Mouse (Mus musculus) neural tube, embryonic 11.5 days (tissue): Measurements from ENCODE around the gene Eps8l1. TPM values are rescaled to one million over a fixed set of nuclear protein-coding genes. Genes with fewer than 3 reads are reported as not detected.

Experiments
- ATAC-seq: fragments of 200-750 bp; cut with Nextera tagmentation; 2 replicates; pipeline ENCODE4 v1.8.0; 2017; ENCODE audit warnings: moderate number of reproducible peaks, mild to moderate bottlenecking, moderate TSS enrichment, moderate library complexity; ENCODE audit not compliant: insufficient read depth, low FRiP score, low TSS enrichment
- DNase-seq: peaks from one replicate; pipeline ENCODE4 v3.0.0-alpha.2; 2015; ENCODE audit warnings: low spot score
- H3K27ac ChIP-seq: fragments of 300-500 bp; sonication (generic); 2 replicates; pipeline ENCODE4 v1.5.1; 2014; ENCODE audit warnings: low read depth, mild to moderate bottlenecking, low read length
- H3K27me3 ChIP-seq: fragments of 300-500 bp; sonication (generic); 2 replicates; pipeline ENCODE4 v1.6.1; 2014; ENCODE audit warnings: mild to moderate bottlenecking, low read length, mixed read lengths; ENCODE audit not compliant: control insufficient read depth, insufficient read depth
- H3K36me3 ChIP-seq: fragments of 300-500 bp; sonication (generic); 2 replicates; pipeline ENCODE4 v1.6.1; 2014; ENCODE audit warnings: mild to moderate bottlenecking, low read length, moderate library complexity, mixed read lengths; ENCODE audit not compliant: control insufficient read depth, insufficient read depth
- H3K4me1 ChIP-seq: fragments of 300-500 bp; sonication (generic); 2 replicates; pipeline ENCODE4 v1.6.1; 2014; ENCODE audit warnings: low read length, mixed read lengths; ENCODE audit not compliant: control insufficient read depth, insufficient read depth
- H3K4me2 ChIP-seq: fragments of 300-500 bp; sonication (generic); 2 replicates; pipeline ENCODE4 v1.6.1; 2014; ENCODE audit warnings: low read depth, mild to moderate bottlenecking, moderate library complexity
- H3K4me3 ChIP-seq: fragments of 300-500 bp; sonication (generic); 2 replicates; pipeline ENCODE4 v1.5.1; 2014; ENCODE audit warnings: low read depth, low read length
- H3K9ac ChIP-seq: fragments of 300-500 bp; sonication (generic); 2 replicates; pipeline ENCODE4 v1.6.1; 2014; ENCODE audit warnings: mild to moderate bottlenecking, low read length
- H3K9me3 ChIP-seq: fragments of 300-500 bp; sonication (generic); 2 replicates; pipeline ENCODE4 v1.6.1; 2016; ENCODE audit warnings: low read length; ENCODE audit not compliant: control insufficient read depth
- WGBS: fragments of 180-500 bp; shearing (Covaris S2); extraction: QIAGEN DNeasy Blood & Tissue Kit; methylation state at CpG from one replicate; pipeline ENCODE4 v1.1.7; 2014; 5-methylcytosine and 5-hydroxymethylcytosine counted together
- polyA plus RNA-seq: library from polyadenylated mRNA; unstranded; fragments of >200 nt; fragmentation: Nextera tagmentation; extraction: Ambion mirVana; gene quantifications from 2 replicates; pipeline ENCODE4 v1.2.1, GENCODE M21; 2014

The Eps8l1 gene
- polyA plus RNA-seq, 1 experiment from 2014 or later: 4.6 TPM

DNA sequence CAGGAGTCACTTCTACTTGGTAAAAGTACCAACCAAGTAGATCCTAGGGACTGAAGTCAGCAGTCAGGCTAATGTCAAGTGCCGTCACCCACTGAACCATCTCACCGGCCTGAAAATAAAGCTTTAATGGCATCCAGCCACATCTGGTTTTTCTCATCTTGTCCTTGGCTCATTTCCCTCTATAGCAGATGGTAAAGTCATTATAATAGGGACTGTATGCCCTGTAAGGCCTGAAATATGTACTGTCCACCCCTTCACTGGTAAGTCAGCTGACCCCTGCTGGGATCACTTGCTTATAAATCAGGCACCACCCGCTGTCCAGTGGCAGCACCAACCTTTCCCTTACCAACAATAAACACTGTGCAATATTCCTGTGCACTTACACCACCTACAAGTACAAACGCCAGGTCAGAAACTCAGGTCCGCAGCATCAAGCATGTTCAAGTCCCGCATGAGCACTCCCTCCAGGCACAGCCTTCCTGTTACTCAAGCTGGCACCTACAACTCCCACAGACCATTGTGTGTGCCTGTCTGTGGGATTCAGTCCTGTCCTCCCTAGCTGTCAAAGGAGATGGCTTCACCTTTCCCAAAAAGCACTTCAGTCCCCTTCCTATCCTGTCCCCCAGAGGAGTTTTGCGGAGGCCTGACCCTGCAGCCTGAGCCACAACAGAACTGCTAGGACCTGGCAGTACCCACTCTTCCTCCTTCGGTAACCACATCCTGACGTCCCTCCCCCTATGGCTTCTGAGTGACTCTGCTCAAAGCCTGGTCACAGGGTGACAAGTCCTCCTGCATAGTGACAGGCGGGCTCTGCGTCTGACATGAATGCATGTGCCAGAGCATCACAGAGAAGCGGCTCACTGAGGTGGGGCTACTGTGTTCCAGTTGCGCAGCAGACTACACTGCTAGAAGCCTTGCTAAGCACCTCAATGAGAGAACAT lies 32.1 kb downstream of the Eps8l1 start:
- H3K4me2 ChIP-seq: no peak overlapping the region
- WGBS: 76% methylated on average over 13 of the region's 13 CpGs
- no peak overlapping the region for H3K27ac ChIP-seq
- no peaks in the 10 kb centered on the region for H3K27me3 ChIP-seq
- no peak for DNase-seq
- no peaks in the 10 kb centered on the region for H3K9me3 ChIP-seq
- H3K4me1 ChIP-seq: no peaks in the 10 kb centered on the region; the same call in 1 of the 2 replicates
- peaks cover 3% of the 10 kb centered on the region; the same call in 1 of the 2 replicates for H3K36me3 ChIP-seq
- ATAC-seq: no peak
- H3K4me3 ChIP-seq: no peak overlapping the region
- no peak overlapping the region for H3K9ac ChIP-seq

DNA sequence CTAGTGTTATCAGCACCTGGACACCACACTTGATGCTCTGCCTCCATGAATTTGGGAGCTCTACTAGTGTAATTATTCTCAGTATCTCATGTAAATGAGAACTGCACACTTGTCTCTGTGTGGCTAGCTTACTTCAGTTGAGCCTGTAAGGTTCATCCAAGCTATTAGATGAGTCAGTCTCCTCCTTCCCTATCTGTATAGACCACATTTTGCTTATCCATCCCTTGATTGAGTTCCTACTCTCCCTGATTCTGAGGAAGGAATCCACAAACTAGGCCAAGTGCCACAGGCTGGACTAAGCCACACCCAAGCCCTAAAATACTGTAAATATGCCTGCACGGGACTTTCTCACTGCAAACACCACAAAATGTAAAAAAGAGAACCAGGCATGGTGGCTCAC lies 33.5 kb downstream of the Eps8l1 start:
- Histone ChIP-seq H3K9ac (no peak overlapping the region), H3K4me3 (no peak overlapping the region), H3K4me2 (no peak overlapping the region), H3K9me3 (no peaks in the 10 kb centered on the region), H3K27ac (no peak overlapping the region), H3K36me3 (0 out of 2 replicates have a peak, but pooled peaks cover 3% of the 10 kb centered on the region), H3K27me3 (no peaks in the 10 kb centered on the region), H3K4me1 (peaks cover 13% of the 10 kb centered on the region)
- WGBS: 79% methylated on average over 1 of the region's 1 CpGs
- ATAC-seq (no peak), DNase-seq (no peak)

DNA sequence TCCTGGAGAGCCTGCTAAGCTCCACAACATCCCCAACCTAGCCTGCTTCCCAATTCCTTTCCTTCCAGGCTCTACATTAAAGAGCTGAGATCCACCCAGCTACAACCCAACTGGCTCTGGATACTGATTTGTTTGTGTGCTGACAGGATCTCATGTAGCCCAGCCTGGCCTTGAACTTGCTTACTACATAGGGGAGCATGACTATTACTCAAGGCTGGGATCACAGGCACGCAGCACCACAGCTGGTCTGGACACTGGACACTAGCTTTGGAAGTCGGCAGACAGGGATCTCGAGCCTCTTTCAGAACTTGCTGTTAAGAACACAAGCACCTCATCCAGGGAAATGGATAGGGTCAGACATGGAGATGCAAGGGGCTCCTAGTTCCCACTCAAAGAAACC lies 36.0 kb downstream of the Eps8l1 start:
- H3K27me3 ChIP-seq: no peaks in the 10 kb centered on the region
- H3K4me3 ChIP-seq: no peak overlapping the region
- no peak overlapping the region for H3K9ac ChIP-seq
- DNase-seq (no peak), ATAC-seq (no peak)
- no peak overlapping the region for H3K27ac ChIP-seq
- peaks cover 28% of the 10 kb centered on the region for H3K4me1 ChIP-seq
- H3K9me3 ChIP-seq: no peaks in the 10 kb centered on the region
- H3K4me2 ChIP-seq: no peak overlapping the region
- WGBS: 91% methylated on average over 3 of the region's 3 CpGs
- 0 out of 2 replicates have a peak, but pooled peaks cover 3% of the 10 kb centered on the region for H3K36me3 ChIP-seq

DNA sequence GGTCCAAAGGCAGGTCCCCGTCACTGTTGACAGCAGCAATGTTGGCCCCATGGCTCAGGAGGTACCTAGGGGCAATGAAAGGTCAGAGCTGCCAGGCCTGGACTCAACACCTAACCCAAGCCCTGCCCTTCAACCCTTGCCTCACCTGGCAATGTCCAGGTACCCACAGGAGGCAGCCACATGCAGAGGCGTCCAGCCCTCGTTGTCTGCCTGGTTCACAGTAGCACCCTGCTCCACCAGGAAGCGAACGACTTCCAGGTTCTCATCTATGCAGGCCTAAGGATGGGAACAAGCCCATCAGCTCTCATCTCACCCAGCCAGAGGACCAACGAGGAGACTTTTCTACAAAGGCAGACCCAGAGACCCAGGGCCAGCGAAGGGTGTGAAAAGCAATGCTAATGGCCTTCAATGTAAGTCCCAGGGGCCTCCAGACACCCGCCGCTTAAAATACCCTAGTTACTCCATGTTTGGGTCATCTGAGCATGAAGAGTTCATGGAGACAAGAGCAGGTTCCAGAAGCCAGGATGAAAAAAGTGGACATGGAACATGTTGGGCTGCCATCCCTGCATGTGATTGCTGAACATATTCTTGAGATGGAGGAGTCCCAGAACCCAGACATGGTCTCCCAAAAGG lies 36.9 kb downstream of the Eps8l1 start:
- no peak for DNase-seq
- H3K9me3 ChIP-seq: no peaks in the 10 kb centered on the region
- H3K9ac ChIP-seq: no peak overlapping the region
- peaks cover 28% of the 10 kb centered on the region for H3K4me1 ChIP-seq
- ATAC-seq: no peak
- 96% methylated on average over 9 of the region's 9 CpGs for WGBS
- H3K4me3 ChIP-seq: no peak overlapping the region
- H3K36me3 ChIP-seq: 0 out of 2 replicates have a peak, but pooled peaks cover 3% of the 10 kb centered on the region
- no peak overlapping the region for H3K27ac ChIP-seq
- H3K27me3 ChIP-seq: no peaks in the 10 kb centered on the region
- H3K4me2 ChIP-seq: no peak overlapping the region

DNA sequence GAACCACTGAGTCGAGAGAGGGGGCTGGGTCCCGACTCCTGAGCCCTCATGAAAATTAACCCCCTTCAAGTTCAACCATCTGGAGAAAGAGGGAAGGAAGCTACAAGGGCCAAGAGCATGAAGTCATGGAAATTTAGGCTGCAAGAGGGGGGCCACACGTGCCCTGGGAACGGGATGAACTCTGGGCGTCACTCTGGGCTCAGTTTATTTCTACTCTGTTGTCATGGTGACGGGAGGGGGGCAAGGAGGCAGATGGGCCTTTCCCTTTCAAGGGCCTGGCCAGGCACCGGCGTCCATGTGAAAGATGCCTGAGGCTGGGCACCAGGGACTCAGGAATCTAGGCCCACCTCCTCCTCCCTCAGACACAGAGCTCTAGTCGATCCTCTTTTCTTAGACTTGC lies 37.8 kb downstream of the Eps8l1 start:
- no peaks in the 10 kb centered on the region for H3K9me3 ChIP-seq
- WGBS: 18% methylated on average over 9 of the region's 9 CpGs
- H3K9ac ChIP-seq: peak overlapping the region; percentile 15; the same call in 1 of the 2 replicates
- ATAC-seq (peak; percentile 68), DNase-seq (peak; percentile 80)
- no peak overlapping the region; the same call in 1 of the 2 replicates for H3K4me3 ChIP-seq
- H3K4me1 ChIP-seq: peaks cover 28% of the 10 kb centered on the region
- no peaks in the 10 kb centered on the region for H3K27me3 ChIP-seq
- H3K27ac ChIP-seq: no peak overlapping the region
- 0 out of 2 replicates have a peak, but pooled peaks cover 3% of the 10 kb centered on the region for H3K36me3 ChIP-seq
- no peak overlapping the region; the same call in none of the 2 replicates for H3K4me2 ChIP-seq

DNA sequence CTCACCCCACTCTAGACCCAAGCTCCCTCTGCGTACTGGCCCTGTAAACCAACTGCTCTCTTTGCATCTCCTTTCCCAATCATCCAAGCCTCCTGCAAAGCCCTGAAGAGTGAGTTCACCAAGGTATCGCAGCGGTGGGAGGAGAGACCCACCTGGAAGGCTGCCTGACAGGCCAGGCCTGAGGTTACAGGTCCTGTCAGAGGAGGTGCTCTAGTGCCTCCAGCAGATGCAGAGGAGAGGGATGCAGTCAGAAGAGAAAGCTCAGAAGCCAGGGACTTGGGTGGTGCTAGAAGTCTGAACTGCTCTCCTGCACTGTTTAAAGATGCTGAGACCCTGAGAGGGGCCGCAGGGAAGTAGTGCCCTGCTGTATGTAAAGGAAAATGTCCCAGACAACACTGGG lies 38.6 kb downstream of the Eps8l1 start:
- Histone ChIP-seq H3K36me3 (0 out of 2 replicates have a peak, but pooled peaks cover 3% of the 10 kb centered on the region), H3K9me3 (no peaks in the 10 kb centered on the region), H3K27ac (no peak overlapping the region), H3K4me1 (peaks cover 28% of the 10 kb centered on the region), H3K27me3 (no peaks in the 10 kb centered on the region), H3K4me2 (peak overlapping the region; percentile 21), H3K9ac (peak overlapping the region; percentile 8; the same call in 1 of the 2 replicates), H3K4me3 (no peak overlapping the region)
- DNase-seq (no peak), ATAC-seq (no peak)
- 92% methylated on average over 4 of the region's 4 CpGs for WGBS

DNA sequence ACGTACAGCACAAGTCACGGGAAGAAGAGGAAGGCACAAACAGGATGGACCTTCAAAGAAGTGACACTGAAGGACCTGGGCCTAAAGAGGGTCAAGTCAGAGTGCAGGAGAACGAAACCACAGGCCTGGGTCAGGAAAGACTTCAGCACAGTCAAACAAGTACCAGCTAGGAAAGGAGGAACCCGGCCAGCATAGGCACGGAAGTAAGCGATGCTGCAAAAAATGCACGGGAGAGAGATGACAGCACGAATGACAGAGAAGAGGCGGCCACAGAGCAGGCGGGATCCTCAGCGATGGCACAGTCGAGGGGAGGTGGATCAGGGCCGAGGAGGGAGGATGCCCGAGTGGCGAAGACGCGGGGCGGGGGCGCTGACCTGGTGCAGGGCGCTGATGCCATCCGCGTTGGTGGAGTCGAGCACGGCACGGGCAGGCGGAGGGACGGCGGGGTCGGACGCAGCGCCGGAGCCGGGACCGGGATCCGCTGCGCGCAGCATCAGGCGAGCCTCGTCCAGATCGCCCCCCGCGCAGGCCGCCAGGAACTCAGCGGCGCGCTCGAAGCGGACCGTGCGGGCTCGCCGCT lies 40.5 kb downstream of the Eps8l1 start:
- peaks cover 28% of the 10 kb centered on the region for H3K4me1 ChIP-seq
- H3K4me3 ChIP-seq: peak overlapping the region; percentile 94
- H3K27ac ChIP-seq: peak overlapping the region; percentile 79
- peak overlapping the region; percentile 65 for H3K4me2 ChIP-seq
- H3K9ac ChIP-seq: peak overlapping the region; percentile 92
- H3K9me3 ChIP-seq: no peaks in the 10 kb centered on the region
- H3K27me3 ChIP-seq: no peaks in the 10 kb centered on the region
- ATAC-seq (peak; percentile 35), DNase-seq (peak; percentile 33)
- WGBS: under 1% methylated on average over 37 of the region's 52 CpGs
- 0 out of 2 replicates have a peak, but pooled peaks cover 3% of the 10 kb centered on the region for H3K36me3 ChIP-seq

DNA sequence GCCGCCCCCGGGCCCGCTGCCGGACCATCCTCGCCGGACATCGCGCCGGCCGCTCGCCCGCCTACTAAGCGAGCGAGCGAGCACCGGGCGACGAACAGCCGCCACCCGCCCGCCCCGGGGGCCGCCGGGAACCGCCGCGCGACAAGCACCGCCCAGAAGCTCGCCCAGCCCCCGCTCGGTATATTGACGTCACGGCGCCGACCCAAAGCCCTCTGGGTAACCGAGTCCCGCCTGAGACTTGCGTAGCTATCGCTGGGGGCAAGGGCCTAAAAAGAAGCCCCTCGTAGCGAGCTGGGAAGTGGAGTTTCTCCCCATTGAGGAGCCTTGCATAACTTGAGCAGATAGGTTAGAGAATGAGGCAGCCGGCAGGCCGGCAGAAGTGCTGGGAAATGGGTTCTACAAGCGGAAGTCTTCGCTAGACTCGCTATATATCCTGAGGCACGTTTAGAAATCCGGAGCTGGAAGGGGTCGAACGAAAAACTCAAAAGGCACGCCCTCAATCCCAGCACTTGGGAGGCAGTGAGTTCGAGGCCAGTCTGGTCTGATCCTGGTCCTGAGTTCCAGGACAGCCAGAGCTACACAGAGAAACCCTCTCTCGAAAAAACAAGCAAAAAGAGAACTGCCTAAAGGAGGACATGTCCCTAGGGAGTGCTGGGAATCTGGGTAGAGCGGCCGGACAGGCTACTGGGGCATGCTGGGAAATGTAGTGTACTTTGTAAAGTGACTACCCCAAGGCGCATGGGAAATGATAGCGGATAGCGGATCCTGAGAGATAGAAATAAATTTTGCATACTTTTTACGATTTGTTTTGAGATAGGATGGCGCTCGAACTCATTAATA lies 41.3 kb downstream of the Eps8l1 start, which contains the start of gene Ppp1r12c:
TSS of gene Ppp1r12c (minus strand) at position 123 of the 840 bp plus-strand sequence.
- Histone ChIP-seq H3K4me3 (peak within 1 kb of the TSS; percentile 94), H3K27me3 (no peaks in the 10 kb centered on the region), H3K9ac (peak within 1 kb of the TSS; percentile 92), H3K27ac (peak within 1 kb of the TSS; percentile 79), H3K36me3 (no peaks in the 10 kb centered on the region), H3K4me1 (peaks cover 28% of the 10 kb centered on the region), H3K4me2 (peak within 1 kb of the TSS; percentile 65), H3K9me3 (no peaks in the 10 kb centered on the region)
- peak; percentile 87 for ATAC-seq
- under 1% methylated on average over 60 of the region's 62 CpGs for WGBS
- DNase-seq: peak; percentile 92
